Mouse (Mus musculus) intestine, embryonic 14.5 days (tissue): Measurements from ENCODE around the gene Csf2ra. TPM values are rescaled to one million over a fixed set of nuclear protein-coding genes. Genes with fewer than 3 reads are reported as not detected.
"Not testable (repeated sequence)": the region's sequence is repeated elsewhere in the genome, so short reads cannot be mapped to it uniquely, and the experiment has no call there.

Experiments
- ATAC-seq: fragments of 200-750 bp; cut with Nextera tagmentation; replicated peaks from 2 replicates; pipeline ENCODE4 v1.8.0; 2017; ENCODE audit warnings: low read depth, moderate number of reproducible peaks, moderate TSS enrichment, moderate library complexity; ENCODE audit not compliant: low FRiP score, low TSS enrichment
- DNase-seq: peaks from one replicate; pipeline ENCODE4 v3.0.0-alpha.2; 2018; ENCODE audit warnings: low spot score
- H3K27ac ChIP-seq: fragments of 300-500 bp; sonication (generic); 2 replicates; pipeline ENCODE4 v1.5.1; 2014; ENCODE audit warnings: low read depth, mild to moderate bottlenecking, control low read depth
- H3K27me3 ChIP-seq: fragments of 300-500 bp; sonication (generic); replicated peaks from 2 replicates; pipeline ENCODE4 v1.6.1; 2014; ENCODE audit warnings: low read length, control low read depth; ENCODE audit not compliant: control insufficient read depth, insufficient read depth
- H3K36me3 ChIP-seq: fragments of 300-500 bp; sonication (generic); 2 replicates; pipeline ENCODE4 v1.6.1; 2014; ENCODE audit warnings: low read length, control low read depth; ENCODE audit not compliant: control insufficient read depth, insufficient read depth
- H3K4me1 ChIP-seq: fragments of 300-500 bp; sonication (generic); replicated peaks from 2 replicates; pipeline ENCODE4 v1.6.1; 2014; ENCODE audit warnings: low read length, control low read depth, mixed read lengths; ENCODE audit not compliant: control insufficient read depth, insufficient read depth
- H3K4me2 ChIP-seq: fragments of 300-500 bp; sonication (generic); 2 replicates; pipeline ENCODE4 v1.6.1; 2014; ENCODE audit warnings: low read length
- H3K4me3 ChIP-seq: fragments of 300-500 bp; sonication (generic); 2 replicates; pipeline ENCODE4 v1.5.1; 2014; ENCODE audit warnings: low read depth, low read length, control low read depth, mixed read lengths
- H3K9ac ChIP-seq: fragments of 300-500 bp; sonication (generic); 2 replicates; pipeline ENCODE4 v1.6.1; 2014; ENCODE audit warnings: mild to moderate bottlenecking, low read length
- H3K9me3 ChIP-seq: fragments of 300-500 bp; sonication (generic); 2 replicates; pipeline ENCODE4 v1.6.1; 2016; ENCODE audit warnings: low read length, control low read depth; ENCODE audit not compliant: control insufficient read depth
- WGBS: fragments of 180-500 bp; shearing (Covaris S2); extraction: QIAGEN DNeasy Blood & Tissue Kit; methylation state at CpG from one replicate; pipeline ENCODE4 v1.1.7; 2014; 5-methylcytosine and 5-hydroxymethylcytosine counted together
- polyA plus RNA-seq: library from polyadenylated mRNA; unstranded; fragments of >200 nt; fragmentation: Nextera tagmentation; extraction: Ambion mirVana; gene quantifications from 2 replicates; pipeline ENCODE4 v1.2.1, GENCODE M21; 2014

Csf2ra gene
- polyA plus RNA-seq, 1 experiment from 2014 or later = 32.6 TPM

DNA sequence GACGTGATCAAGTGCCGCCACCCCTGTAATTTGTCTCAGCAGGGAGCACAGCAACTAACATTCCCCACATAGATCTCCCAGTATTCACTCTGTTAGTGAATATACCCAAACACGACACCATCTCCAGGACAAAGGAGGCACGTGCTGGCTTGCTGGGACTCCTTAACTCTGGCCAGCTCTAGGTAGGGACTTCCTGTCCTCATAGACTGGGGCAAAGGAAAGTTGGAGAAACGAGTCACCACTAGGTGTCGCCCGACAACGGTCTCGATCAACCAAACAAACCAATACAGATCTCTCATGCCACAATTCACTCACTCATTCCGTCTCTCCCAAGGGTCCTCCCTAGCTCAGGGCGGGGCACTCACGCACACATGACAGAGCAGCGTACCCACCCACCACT is 28.9 kb downstream of the Csf2ra start:
- H3K27me3 ChIP-seq = no peaks in the 10 kb centered on the region
- 18% methylated on average over 13 of the region's 13 CpGs for WGBS
- H3K4me2 ChIP-seq = no peak overlapping the region
- H3K9ac ChIP-seq = no peak overlapping the region
- no peak for ATAC-seq
- DNase-seq = peak; percentile 99
- no peaks in the 10 kb centered on the region for H3K36me3 ChIP-seq
- no peak overlapping the region for H3K4me3 ChIP-seq
- no peaks in the 10 kb centered on the region for H3K9me3 ChIP-seq
- no peak overlapping the region for H3K27ac ChIP-seq
- no peaks in the 10 kb centered on the region for H3K4me1 ChIP-seq

DNA sequence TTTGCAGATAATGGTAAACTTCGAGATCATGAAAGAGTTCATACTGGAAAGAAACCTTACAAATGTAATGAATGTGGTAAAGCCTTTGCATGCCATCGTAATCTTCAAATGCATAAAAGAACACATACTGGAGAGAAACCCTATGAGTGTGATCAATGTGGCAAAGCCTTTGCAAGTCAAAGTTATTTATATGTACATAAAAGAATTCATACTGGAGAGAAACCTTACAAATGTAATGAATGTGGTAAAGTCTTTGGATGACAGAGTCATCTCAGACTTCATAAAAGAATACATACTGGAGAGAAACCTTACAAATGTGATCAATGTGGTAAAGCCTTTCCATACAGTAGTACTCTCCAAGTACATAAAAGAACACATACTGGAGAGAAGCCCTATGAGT is 44.6 kb downstream of the Csf2ra start, which contains the start of gene Gm6020:
TSS of gene Gm6020 (plus strand) at position 301 of the 400 bp plus-strand sequence.
- WGBS = 83% methylated on average over 2 of the region's 2 CpGs
- H3K36me3 ChIP-seq, H3K4me2 ChIP-seq, H3K9ac ChIP-seq, DNase-seq, ATAC-seq, H3K4me1 ChIP-seq, H3K4me3 ChIP-seq, H3K27ac ChIP-seq, H3K27me3 ChIP-seq, H3K9me3 ChIP-seq: not testable (repeated sequence)

- no peaks in the 10 kb centered on the region for H3K36me3 ChIP-seq
- 30% methylated on average over 39 of the region's 39 CpGs for WGBS
- peak within 1 kb of the TSS; percentile 28 for H3K4me3 ChIP-seq
- no peak within 1 kb of the TSS for H3K9ac ChIP-seq
- H3K4me1 ChIP-seq = no peaks in the 10 kb centered on the region
- H3K4me2 ChIP-seq = peak within 1 kb of the TSS; percentile 48
- DNase-seq (peak; percentile 61), ATAC-seq (no peak)
- H3K27ac ChIP-seq = no peak within 1 kb of the TSS
- no peaks in the 10 kb centered on the region for H3K27me3 ChIP-seq
- no peaks in the 10 kb centered on the region for H3K9me3 ChIP-seq
Observed at GRCm38 (mm10) chr19:61175756-61176324, 52.4 kb downstream of the Csf2ra start, which contains the start of gene Gm7102. Gene Gm7102, minus strand, starts transcription at chr19:61176309.

Other genes with a start within 250 kb of the Csf2ra start
- 43.1 and 43.5 TPM in 2 replicates for gene Zfp950, start 87.6 kb downstream of the Csf2ra start, polyA plus RNA-seq
- 0.24 and 0.40 TPM in 2 replicates for gene Gm7102, start 52.1 kb downstream of the Csf2ra start, polyA plus RNA-seq
- not detected in 2 replicates for gene Gm6020, start 44.5 kb downstream of the Csf2ra start, polyA plus RNA-seq
- not detected in 2 replicates for gene Gm21060, start 68.6 kb upstream of the Csf2ra start, polyA plus RNA-seq